Mouse (Mus musculus) cerebellum, adult 11-12 months (tissue): ENCODE data around the gene Tmem251.

ENCODE experiments used
- DNase-seq: peaks from one replicate; pipeline ENCODE4 v3.0.0; 2022

Gene Tmem251

GRCm38 (mm10) chr12:102757689-102758402, 14.3 kb downstream of the Tmem251 start, which contains the start of the genes Gm28051, Gon7 and Ubr7:
TSS of gene Gm28051 (minus strand) at chr12:102757765.
TSS of gene Gon7 (minus strand) at chr12:102757803.
TSS of gene Ubr7 (plus strand) at chr12:102757967.
- DNase-seq, result peak; percentile 97

- DNase-seq, result no peak
Measured at GRCm38 (mm10) chr12:102758403-102758756, 14.8 kb downstream of the Tmem251 start, which contains the start of gene Gm20604. TSS of gene Gm20604 (minus strand) at chr12:102758672.

GRCm38 (mm10) chr12:102758936-102759335, 15.4 kb downstream of the Tmem251 start:
- DNase-seq, result no peak

GRCm38 (mm10) chr12:102761668-102762067, 18.1 kb downstream of the Tmem251 start:
- DNase-seq, result no peak

GRCm38 (mm10) chr12:102763696-102764095, 20.1 kb downstream of the Tmem251 start:
- no peak for DNase-seq

- no peak for DNase-seq
Measured at GRCm38 (mm10) chr12:102769000-102769399, 25.4 kb downstream of the Tmem251 start.

GRCm38 (mm10) chr12:102771601-102772000, 28.0 kb downstream of the Tmem251 start:
- DNase-seq, result no peak

GRCm38 (mm10) chr12:102772676-102773075, 29.1 kb downstream of the Tmem251 start:
- DNase-seq, result no peak

- no peak for DNase-seq
Measured at GRCm38 (mm10) chr12:102776035-102776434, 32.5 kb downstream of the Tmem251 start.

- DNase-seq, result peak; percentile 22
Measured at GRCm38 (mm10) chr12:102778151-102778550, 34.6 kb downstream of the Tmem251 start.

- DNase-seq, result no peak
Measured at GRCm38 (mm10) chr12:102779452-102779851, 35.9 kb downstream of the Tmem251 start.

- no peak for DNase-seq
Measured at GRCm38 (mm10) chr12:102782841-102783240, 39.3 kb downstream of the Tmem251 start.

GRCm38 (mm10) chr12:102784899-102785592, 41.5 kb downstream of the Tmem251 start:
- DNase-seq, result no peak

GRCm38 (mm10) chr12:102785593-102785985, 42.0 kb downstream of the Tmem251 start:
- DNase-seq, result no peak

- DNase-seq, result no peak
Measured at GRCm38 (mm10) chr12:102787927-102788326, 44.4 kb downstream of the Tmem251 start.
